Mouse (Mus musculus) gastrocnemius, adult 8-10 months (tissue): ENCODE measurements at regions not wholly inside any gene's neighbourhood (a gene's known extent, or its start where the extent isn't known, plus 50 kb on each side); places are given as distances from the start of the nearest gene placed in this dataset.

Experiments
- DNase-seq, 2 experiments: peaks; one replicate each; pipeline ENCODE4 v3.0.0; 2022; ENCODE audit warnings: low spot score in 2 of 2

DNA sequence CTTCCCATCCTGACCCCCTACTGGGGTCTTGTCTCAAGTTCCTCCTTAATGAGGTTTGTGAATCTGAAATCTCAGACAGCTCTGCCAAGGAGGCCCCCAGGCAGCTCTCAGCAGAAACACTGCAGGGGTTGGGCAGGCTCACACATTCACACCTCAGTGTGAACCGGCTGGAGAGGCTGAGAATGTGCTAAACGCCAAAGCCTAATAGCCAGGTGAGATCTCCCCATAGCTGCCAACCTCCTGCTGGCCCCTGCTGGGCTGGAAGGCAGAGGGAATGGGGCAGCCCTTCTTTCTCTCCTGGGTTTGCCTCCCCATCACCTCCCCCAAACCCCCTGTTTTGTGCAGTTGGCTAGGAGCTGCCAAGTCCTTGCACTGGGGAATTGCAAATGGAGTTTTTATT lies 81.3 kb upstream of the Gm26897 start:
- DNase-seq = no peak

DNA sequence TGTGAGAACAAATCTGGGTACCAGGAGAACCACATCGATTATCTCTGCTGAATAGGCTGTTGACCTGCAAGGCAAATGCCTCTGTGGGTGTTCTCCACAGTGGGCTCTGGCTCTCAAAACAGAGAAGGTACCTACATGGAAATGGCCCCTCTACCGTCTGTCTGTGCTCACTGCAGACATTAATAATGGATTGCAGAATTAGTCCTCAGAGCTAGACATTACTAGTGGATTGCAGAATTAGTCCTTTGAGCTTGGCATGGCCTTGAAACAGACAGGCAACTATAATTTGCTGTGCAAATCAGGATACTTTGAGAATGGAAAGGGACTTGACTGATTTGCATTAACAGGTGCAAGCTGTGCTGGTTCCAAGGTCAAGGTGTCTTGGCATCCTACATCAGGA lies 77.3 kb upstream of the Gm26897 start:
- no peak for DNase-seq

DNA sequence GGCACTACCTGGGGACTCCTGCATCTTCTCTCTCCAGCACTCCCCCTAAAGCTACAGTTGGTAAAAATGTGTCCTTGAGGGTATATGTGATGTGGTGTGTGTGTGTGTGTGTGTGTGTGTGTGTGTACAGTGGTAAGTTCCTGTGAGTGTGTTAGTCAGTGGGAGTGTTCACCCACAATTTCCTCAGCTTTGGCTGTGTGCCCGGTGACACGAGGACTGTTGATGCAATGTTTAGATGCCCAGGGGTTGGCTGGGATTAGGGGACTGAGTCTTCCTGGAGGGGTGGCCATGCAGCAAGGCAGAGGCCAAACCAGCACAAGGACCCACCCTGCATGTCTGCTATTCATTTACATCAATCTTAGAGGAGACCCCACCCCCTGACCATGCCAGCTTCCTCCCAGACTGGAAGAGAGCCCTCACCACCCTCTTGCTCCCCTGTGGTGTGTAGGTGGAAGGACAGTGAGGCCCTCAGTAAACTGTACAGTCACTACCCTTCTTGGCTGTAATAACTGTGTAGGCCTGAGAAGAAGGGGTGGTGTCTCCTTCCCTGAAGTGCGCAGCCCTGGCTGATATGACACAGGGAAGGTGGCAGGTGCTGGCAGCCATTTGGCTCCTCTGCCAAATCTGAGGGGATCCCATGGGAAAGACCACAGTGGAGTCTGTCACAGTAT lies 75.8 kb upstream of the Gm26897 start:
- DNase-seq = no peak

DNA sequence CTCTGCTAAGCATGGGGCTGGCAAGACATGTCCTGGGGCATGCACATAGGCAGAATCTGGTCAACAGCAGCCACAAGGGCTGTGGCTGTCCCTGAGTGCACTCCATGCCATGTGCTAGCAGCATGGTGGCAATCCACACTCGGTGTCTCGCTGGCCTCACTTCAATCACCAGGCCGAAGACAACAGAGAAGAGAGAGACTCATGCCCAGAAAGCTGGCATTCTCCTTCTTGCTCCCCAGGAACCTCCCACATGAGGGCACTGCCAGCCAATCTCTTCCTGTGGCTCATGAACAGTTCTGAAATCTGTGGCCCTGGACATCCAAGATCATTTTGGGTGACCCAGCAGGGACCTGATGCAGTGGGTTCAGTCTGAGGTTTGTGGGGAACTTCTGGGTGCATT lies 74.5 kb upstream of the Gm26897 start:
- no peak for DNase-seq

DNA sequence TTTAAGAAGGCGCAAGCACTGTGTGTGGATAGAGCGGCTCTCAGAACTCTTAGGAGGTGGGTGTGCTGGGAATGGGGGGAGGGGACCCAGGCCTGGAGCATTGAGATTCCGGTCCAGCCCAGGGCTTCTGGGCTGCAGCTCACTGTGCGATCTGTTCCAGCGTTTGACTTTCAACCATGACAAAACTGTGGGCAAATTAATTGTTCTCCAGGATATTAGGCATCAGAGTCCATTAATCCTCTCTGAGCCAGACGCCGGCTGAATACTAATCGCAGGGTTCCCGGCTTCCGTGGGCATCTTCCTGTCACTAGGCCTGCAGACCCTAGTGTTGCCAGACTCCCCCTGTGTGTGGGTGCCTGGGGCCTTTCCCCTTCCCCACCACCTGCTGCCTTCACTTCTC lies 73.3 kb upstream of the Gm26897 start:
- no peak for DNase-seq

DNA sequence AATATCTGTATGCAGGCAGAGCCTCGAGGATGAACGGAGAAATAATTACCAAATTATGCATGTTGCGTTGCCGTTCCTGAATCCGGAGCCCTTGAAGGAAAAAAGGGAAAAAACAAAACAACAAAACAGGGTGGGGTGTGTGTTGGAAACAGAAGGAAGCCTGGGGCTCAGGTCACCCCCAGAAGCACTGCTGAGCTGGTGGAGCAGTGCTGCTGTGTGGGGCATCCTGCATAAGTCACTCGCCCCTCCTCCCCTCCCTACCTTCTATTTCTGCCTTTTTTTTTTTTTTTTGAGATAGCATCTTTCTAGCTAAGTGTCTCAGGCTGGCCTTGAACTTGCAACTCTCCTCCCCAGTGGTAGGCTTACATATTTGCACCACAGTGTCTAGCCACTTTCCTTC lies 72.8 kb upstream of the Gm26897 start:
- no peak for DNase-seq

DNA sequence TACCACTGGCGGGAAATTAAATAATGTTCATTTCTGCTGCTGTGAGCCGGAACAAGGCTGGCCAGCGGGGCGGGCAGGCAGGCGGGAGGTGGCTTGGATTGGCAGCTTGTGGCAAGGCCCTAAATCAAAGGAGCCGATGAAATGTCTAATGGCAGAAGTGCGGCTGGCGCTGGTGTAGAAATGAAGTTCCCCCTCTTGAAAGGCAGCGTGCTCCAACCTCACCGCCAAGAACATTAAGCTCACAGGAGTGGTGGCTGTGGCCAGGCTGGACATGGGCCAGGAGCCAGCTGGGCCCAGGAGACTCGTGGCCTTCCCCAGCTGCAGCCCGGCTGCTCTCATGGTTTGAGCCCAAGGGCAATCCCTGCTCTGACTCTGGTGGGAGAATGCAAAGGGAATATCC lies 71.8 kb upstream of the Gm26897 start:
- peak; percentile 64 to 84 for DNase-seq

DNA sequence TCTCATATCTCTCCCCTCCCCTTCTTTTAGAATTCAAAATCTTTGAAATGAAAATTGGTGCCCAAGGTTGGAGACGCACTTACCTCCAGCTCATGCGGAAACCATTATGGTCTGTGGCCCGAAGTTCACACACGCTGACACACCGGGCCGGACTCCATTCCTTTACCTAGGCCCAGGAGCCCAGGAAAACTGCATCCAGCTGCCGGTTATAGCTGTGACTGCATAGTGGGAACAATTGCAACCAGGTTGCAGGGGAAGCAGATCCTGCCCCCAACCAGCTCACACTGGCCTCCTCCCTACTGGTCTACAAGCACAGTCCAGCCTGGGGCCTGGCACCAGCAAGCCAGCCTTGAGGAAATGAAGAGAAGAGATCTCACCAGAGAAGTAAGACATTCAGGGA lies 69.9 kb upstream of the Gm26897 start:
- no peak for DNase-seq

DNA sequence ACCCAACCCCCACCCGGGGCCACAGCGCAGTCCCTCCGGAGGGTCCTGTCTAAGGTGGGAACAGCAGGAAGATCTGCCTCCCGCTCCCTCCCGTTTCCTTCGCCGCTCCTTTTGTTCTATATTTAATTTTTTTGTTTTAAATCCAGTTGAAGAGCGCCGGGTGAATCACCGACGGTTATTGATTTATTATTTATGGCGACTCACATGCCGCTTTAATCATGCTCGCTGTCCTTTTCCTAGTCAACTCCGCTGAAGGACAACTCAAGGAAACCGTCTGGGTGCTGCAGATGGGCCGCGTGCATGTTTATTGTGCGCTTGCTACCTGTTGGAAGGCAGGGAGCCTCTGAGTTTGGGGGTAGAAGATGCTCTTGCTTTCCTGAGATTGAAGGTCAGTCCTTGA lies 68.3 kb upstream of the Gm26897 start:
- no peak for DNase-seq

DNA sequence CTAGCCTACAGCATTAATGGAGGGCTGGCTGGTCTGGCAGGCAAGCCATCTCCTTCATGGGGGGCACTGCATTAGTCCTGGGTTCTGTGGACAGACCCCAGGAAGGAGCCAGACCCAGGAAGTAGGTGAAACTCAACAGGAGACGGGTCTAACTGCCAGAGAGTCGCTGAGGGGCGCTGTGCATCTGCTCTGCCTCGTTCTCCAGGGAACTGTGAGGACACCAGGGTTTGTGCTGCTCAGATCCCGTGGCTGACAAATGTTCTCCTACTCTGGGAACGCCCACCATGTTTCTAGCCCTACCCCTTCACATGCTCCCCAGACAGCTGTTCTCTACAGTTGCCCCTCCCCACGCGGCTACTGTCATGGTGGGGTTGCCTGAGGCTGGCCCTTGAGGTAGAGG lies 67.7 kb upstream of the Gm26897 start:
- no peak for DNase-seq

DNA sequence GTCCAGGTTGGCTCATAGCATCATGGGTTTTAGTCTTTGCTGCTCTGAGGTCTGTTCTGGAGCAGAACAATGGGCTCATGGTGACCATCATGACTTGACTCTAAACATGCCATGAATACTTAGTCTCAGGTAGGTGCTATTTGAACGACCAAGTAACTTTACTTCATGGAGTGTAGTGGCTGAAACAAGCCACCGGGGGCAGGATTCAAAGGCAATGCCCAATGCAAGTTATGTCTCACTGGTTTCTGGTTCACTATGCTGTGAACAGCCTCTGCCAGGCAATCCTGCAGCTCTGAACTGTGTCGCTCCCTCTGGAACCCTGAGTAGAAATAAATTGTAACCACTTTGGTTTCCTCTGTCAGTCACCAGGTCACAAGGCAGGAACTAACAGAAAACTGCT lies 65.8 kb upstream of the Gm26897 start:
- DNase-seq = no peak

DNA sequence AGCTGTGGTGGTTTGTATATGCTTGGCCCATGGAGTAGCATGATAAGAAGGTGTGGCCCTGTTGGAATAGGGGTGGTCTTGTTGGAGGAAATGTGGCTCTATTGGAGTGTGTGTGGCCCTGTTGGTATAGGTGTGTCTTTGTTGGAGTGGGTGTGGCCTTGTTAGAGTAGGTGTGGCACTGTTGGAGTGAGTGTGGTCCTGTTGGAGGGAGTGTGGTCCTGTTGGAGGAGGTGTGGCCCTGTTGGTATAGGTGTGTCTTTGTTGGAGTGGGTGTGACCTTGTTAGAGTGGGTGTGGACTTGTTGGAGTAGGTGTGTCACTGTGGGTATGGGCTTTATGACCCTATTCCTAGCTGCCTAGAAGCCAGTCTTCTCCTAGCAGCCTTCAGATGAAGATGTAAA lies 64.6 kb upstream of the Gm26897 start:
- DNase-seq = no peak

DNA sequence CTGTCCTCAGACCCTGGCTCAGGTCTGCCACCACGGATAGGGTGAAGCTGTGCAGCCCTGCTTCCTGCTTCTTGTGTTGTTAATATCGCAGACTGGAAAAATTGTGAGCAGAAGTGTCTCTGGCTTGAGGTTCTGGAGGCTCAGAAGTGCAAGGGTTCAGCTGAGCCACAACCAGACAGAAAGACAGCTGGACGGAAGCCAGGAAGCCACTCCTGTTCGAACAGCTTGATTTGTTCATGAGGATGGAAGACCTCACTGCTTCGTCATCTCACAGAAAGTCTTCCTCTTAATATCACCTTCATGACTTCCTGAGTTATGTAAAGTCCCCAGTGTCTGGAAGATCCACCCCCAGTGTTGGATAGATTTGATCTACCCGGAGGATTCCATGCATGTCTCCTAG lies 62.0 kb upstream of the Gm26897 start:
- no peak for DNase-seq

DNA sequence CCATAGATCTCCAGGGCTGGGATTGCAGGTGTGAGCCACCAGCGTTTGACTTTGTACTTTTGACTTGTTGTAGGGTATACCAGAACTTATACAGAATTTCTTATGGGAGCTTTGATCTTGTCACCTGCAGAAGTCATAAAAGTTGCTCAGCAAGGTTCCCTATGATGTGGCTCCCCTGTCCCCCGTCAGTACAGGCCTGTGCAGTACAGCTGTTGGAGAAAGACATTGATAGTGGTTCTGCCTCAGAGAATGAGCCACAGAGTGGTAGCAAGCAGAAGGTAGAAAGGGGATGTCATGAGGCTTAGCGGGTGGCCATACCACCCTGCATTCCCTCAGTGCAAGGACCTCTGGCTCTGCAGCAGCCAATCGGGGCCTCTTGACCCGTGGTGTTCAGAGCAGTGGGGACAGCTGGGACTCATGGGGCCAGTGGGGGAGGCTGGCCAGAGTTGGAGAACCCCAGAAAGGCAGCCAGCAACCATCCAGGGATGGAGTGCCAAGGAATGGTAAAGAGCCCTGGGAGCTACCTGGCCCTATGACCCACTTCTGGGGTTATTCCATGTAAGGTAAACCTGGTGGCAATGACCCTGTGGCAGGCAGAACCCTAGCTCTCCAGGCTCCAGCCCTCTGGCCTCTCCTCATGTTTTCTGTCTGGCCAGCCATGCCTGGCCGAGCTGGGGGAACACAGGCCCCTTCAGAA lies 58.6 kb upstream of the Gm26897 start:
- no peak for DNase-seq

DNA sequence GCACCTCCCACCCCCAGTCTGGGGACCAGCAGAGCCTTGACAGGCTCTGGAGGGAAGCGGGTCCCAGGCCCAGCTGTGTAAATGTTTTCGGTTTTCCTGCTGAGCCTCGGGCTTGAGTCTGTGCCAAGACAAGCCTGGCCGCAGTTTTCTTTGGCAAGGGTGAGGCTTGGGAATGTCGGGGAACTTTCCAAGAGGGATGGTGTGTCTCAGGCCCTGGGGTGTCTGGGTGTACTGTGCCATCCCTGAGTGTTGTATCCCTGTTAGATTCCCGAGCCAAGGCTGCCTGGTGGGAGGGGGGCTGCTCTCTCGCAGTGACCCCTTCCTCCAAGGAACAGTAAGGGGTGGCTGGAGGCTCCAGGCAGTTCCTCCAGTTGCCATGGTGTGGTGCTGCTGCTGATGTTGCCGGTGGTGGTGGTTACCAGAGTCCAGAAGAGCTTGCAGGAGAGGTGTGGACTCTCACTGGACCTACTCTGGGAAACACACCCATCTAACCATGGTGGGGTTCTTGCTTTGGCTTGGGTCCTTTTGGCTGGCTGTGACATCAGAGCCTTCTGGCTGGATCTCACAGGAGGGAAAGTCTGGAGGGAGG lies 58.0 kb upstream of the Gm26897 start:
- DNase-seq = peak; percentile 60 to 80

DNA sequence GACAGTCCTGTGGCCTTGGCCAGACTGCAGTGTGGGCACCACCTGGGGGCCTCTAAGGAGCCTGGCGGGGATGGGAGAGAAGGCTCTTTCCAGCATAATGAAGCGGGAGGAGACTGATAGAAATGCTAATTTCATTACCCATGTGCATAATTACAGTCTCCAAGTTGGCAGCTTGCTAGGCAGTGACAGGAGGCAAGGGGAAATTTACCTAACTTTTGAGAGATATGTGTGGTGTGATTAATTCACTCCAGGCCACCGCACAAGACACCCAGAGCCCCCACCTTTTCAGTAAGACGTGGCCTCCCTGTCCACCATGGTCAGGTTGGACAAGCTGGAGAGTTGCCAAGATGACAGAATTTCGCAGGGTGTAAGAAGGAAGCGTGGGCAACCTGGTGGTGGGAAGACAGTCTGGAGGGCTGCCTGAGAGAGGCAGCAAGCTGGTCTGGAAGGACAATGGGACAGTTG lies 55.8 kb upstream of the Gm26897 start:
- no peak for DNase-seq

DNA sequence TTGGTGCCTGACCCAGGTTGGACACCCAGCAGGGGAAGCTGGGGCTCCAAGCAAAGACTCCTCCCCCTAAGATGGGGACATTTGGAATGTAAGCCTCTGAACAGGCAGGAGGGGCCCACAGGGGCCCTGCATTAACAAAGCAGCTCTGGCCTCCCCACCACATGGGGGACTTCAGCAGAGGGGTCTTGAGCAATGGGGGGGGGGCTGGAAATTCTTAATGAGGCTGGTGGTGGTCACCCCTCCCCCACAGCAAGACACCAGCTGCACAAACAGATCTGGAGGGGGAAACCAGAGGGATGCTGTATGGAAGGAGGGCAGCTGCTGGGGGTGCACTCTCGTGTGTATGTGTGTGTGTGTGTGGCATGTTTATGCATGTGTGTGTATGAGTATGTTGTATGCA lies 55.2 kb upstream of the Gm26897 start:
- no peak for DNase-seq

DNA sequence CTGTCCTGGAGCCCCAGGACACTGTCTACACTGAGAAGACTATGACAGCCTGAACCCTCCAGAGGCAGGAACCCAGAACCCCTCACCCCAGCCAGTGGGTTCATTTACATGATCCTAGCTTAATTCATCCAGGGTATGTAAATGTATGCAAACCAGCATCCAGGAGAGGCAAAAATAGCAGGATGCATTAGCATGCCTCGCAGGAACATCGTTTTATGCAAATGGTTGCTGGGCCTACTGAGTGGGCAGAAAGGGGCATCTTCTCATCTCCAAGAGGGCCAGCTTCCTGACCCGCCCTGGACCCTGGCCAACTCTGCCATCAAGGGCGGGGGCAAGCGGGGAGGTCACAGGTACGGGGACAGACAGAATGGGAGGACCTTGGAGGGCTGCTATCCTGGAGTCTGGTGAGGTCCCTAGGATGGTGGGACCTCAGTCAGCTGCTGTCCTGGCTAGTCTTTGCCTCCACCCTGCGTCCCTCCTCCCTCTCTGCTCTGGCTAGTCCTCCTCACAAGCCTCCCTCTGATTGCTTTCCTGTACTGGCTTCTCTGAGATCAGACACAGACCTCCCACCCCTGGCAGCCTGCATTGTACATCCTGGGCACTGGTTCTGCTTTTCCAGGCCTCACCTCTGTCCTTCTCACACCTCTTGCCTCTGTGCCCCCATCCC lies 52.2 kb upstream of the Gm26897 start:
- DNase-seq = no peak

DNA sequence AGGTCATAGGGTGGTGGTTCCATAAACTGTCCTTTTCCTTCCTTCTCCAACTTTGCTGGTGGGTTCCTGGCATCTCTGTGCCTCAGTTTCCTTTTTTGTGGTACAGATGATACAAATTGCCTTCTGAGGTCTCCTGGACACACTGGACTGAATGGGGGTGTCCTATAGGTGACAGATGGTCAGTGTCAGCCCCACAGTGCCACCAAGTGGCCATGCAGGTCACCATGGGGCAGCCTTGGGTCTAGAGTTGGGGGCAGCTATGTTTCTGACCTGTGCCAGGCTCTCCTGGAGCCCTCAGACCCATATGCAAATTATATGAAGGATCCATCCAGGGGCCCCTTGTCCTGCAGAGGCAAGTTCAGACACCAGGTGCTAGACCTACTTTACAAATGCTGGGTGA lies 50.8 kb upstream of the Gm26897 start:
- DNase-seq = no peak
